Mouse (Mus musculus) midbrain, embryonic 11.5 days (tissue): ENCODE results near the gene Ctcf. TPM values are rescaled to one million over a fixed set of nuclear protein-coding genes. Genes with fewer than 3 reads are reported as not detected.

Source experiments
- ATAC-seq: fragments of 200-750 bp; cut with Nextera tagmentation; 2 replicates; pipeline ENCODE4 v1.8.0; 2017; ENCODE audit warnings: moderate TSS enrichment, moderate library complexity; ENCODE audit not compliant: low FRiP score
- DNase-seq: peaks from one replicate; pipeline ENCODE4 v3.0.0; 2015; ENCODE audit warnings: low spot score; ENCODE audit errors: missing footprints
- H3K27ac ChIP-seq: fragments of 300-500 bp; sonication (generic); 2 replicates; pipeline ENCODE4 v1.5.1; 2014; ENCODE audit warnings: low read depth, low read length
- H3K27me3 ChIP-seq: fragments of 300-500 bp; sonication (generic); 2 replicates; pipeline ENCODE4 v1.6.1; 2014; ENCODE audit warnings: mild to moderate bottlenecking, low read length, moderate library complexity, mixed read lengths; ENCODE audit not compliant: control insufficient read depth, insufficient read depth
- H3K36me3 ChIP-seq: fragments of 300-500 bp; sonication (generic); 2 replicates; pipeline ENCODE4 v1.6.1; 2014; ENCODE audit warnings: mild to moderate bottlenecking, low read length, moderate library complexity, mixed read lengths; ENCODE audit not compliant: control insufficient read depth, insufficient read depth
- H3K4me1 ChIP-seq: fragments of 300-500 bp; sonication (generic); 2 replicates; pipeline ENCODE4 v1.6.1; 2014; ENCODE audit warnings: low read length; ENCODE audit not compliant: control insufficient read depth, insufficient read depth
- H3K4me2 ChIP-seq: fragments of 300-500 bp; sonication (generic); 2 replicates; pipeline ENCODE4 v1.6.1; 2014; ENCODE audit warnings: mild to moderate bottlenecking, moderate library complexity
- H3K4me3 ChIP-seq: fragments of 300-500 bp; sonication (generic); 2 replicates; pipeline ENCODE4 v1.5.1; 2014; ENCODE audit warnings: low read depth, low read length
- H3K9ac ChIP-seq: fragments of 300-500 bp; sonication (generic); 2 replicates; pipeline ENCODE4 v1.6.1; 2014; ENCODE audit warnings: low read length
- H3K9me3 ChIP-seq: fragments of 300-500 bp; sonication (generic); 2 replicates; pipeline ENCODE4 v1.6.1; 2016; ENCODE audit warnings: low read length; ENCODE audit not compliant: control insufficient read depth
- WGBS: fragments of 180-500 bp; shearing (Covaris S2); extraction: QIAGEN DNeasy Blood & Tissue Kit; methylation state at CpG from one replicate; pipeline ENCODE4 v1.1.7; 2014; 5-methylcytosine and 5-hydroxymethylcytosine counted together
- microRNA counts: library from miRNA; unstranded; fragments of <30 nt; microRNA quantifications from one replicate; lab custom pipeline; 2015
- microRNA-seq: library from miRNA; unstranded; fragments of <30 nt; microRNA quantifications from one replicate; pipeline ENCODE4, GENCODE M21; 2017
- polyA plus RNA-seq: library from polyadenylated mRNA; unstranded; fragments of >200 nt; fragmentation: Nextera tagmentation; extraction: Ambion mirVana; gene quantifications from 2 replicates; pipeline ENCODE4 v1.2.1, GENCODE M21; 2014

The Ctcf gene
- polyA plus RNA-seq, 1 experiment from 2014 or later: 112 TPM

GRCm38 (mm10) chr8:105727397-105728124 is 91.2 kb downstream of the Ctcf start:
- H3K27ac ChIP-seq: no peak overlapping the region
- H3K27me3 ChIP-seq: no peaks in the 10 kb centered on the region
- no peaks in the 10 kb centered on the region for H3K9me3 ChIP-seq
- 90% methylated on average over 18 of the region's 18 CpGs for WGBS
- H3K4me3 ChIP-seq: no peak overlapping the region
- DNase-seq (no peak), ATAC-seq (no peak)
- no peak overlapping the region for H3K9ac ChIP-seq
- no peaks in the 10 kb centered on the region for H3K4me1 ChIP-seq
- H3K36me3 ChIP-seq: peaks cover 3% of the 10 kb centered on the region; the same call in 1 of the 2 replicates
- no peak overlapping the region for H3K4me2 ChIP-seq

GRCm38 (mm10) chr8:105732186-105732585 is 95.8 kb downstream of the Ctcf start:
- H3K9me3 ChIP-seq: no peaks in the 10 kb centered on the region
- WGBS: 95% methylated on average over 5 of the region's 5 CpGs

More at GRCm38 (mm10) chr8:105732186-105732585, 95.8 kb downstream of the Ctcf start:
- ATAC-seq (no peak), DNase-seq (no peak)
- no peaks in the 10 kb centered on the region for H3K4me1 ChIP-seq
- no peak overlapping the region for H3K4me3 ChIP-seq
- no peak overlapping the region for H3K4me2 ChIP-seq
- H3K9ac ChIP-seq: no peak overlapping the region
- no peak overlapping the region for H3K27ac ChIP-seq
- 0 out of 2 replicates have a peak, but pooled peaks cover 3% of the 10 kb centered on the region for H3K36me3 ChIP-seq
- H3K27me3 ChIP-seq: no peaks in the 10 kb centered on the region

MicroRNAs encoded within 50 kb of the gene (microRNA counts, 519-probe panel; counts per million panel counts)
- not detected for microRNA mmu-miR-1966 (lab: Ali Mortazavi, UCI)

Small RNA genes lying within 50 kb of the gene (microRNA-seq; reads per million reads assigned to microRNA genes)
- gene Mir1966: not detected

Other genes starting within 250 kb of the Ctcf start
- not detected in 2 replicates for gene Kctd19, start 223.1 kb upstream of the Ctcf start, polyA plus RNA-seq
- 1.9 and 2.7 TPM in 2 replicates for gene Lrrc36, start 223.0 kb upstream of the Ctcf start, polyA plus RNA-seq
- gene Tppp3, start 165.0 kb upstream of the Ctcf start, polyA plus RNA-seq: 106 and 107 TPM in 2 replicates
- 14.5 and 19.0 TPM in 2 replicates for gene Zdhhc1, start 139.7 kb upstream of the Ctcf start, polyA plus RNA-seq
- gene Hsd11b2, start 117.8 kb upstream of the Ctcf start, polyA plus RNA-seq: 19.8 and 24.3 TPM in 2 replicates
- gene Atp6v0d1, start 70.5 kb upstream of the Ctcf start, polyA plus RNA-seq: 121 and 129 TPM in 2 replicates
- 10.5 and 12.9 TPM in 2 replicates for gene Ripor1, start 31.3 kb upstream of the Ctcf start, polyA plus RNA-seq
- 0.56 and 0.68 TPM in 2 replicates for gene Agrp, start 825 bp downstream of the Ctcf start, polyA plus RNA-seq
- 2.1 and 3.3 TPM in 2 replicates for gene Carmil2, start 49.7 kb downstream of the Ctcf start, polyA plus RNA-seq
- 63.2 and 66.8 TPM in 2 replicates for gene Acd, start 64.5 kb downstream of the Ctcf start, polyA plus RNA-seq
- 22.2 and 26.2 TPM in 2 replicates for gene Pard6a, start 64.6 kb downstream of the Ctcf start, polyA plus RNA-seq
- not detected in 2 replicates for gene 4933405L10Rik, start 71.1 kb downstream of the Ctcf start, polyA plus RNA-seq
- gene Enkd1, start 71.6 kb downstream of the Ctcf start, polyA plus RNA-seq: 33.7 and 33.9 TPM in 2 replicates
- gene Gfod2, start 122.1 kb downstream of the Ctcf start, polyA plus RNA-seq: 36.5 and 38.8 TPM in 2 replicates
- gene Ranbp10, start 190.8 kb downstream of the Ctcf start, polyA plus RNA-seq: 10.9 and 11.2 TPM in 2 replicates
- 0.15 and 0.18 TPM in 2 replicates for gene Tsnaxip1, start 191.2 kb downstream of the Ctcf start, polyA plus RNA-seq
- 58.1 and 60.4 TPM in 2 replicates for gene Cenpt, start 216.7 kb downstream of the Ctcf start, polyA plus RNA-seq
- 66.5 and 70.5 TPM in 2 replicates for gene Thap11, start 218.6 kb downstream of the Ctcf start, polyA plus RNA-seq
- gene Nutf2, start 224.0 kb downstream of the Ctcf start, polyA plus RNA-seq: 300 and 367 TPM in 2 replicates
- gene Edc4, start 244.3 kb downstream of the Ctcf start, polyA plus RNA-seq: 35.6 TPM in 2 replicates